Mouse (Mus musculus) liver, embryonic 13.5 days (tissue): ENCODE results near the gene Glb1l. TPM values are rescaled to one million over a fixed set of nuclear protein-coding genes. Genes with fewer than 3 reads are reported as not detected.

Experiments
- ATAC-seq: fragments of 200-750 bp; cut with Nextera tagmentation; 2 replicates; pipeline ENCODE4 v1.8.0; 2017; ENCODE audit warnings: low read depth, mild to moderate bottlenecking, moderate number of reproducible peaks, moderate library complexity
- DNase-seq: peaks from one replicate; pipeline ENCODE4 v3.0.0; 2022
- H3K27ac ChIP-seq: fragments of 300-500 bp; sonication (generic); 2 replicates; pipeline ENCODE4 v1.5.1; 2015; ENCODE audit warnings: moderate library complexity, mild to moderate bottlenecking, inconsistent platforms
- H3K27me3 ChIP-seq: fragments of 300-500 bp; sonication (generic); 2 replicates; pipeline ENCODE4 v1.6.1; 2015; ENCODE audit warnings: mild to moderate bottlenecking, inconsistent platforms
- H3K36me3 ChIP-seq: fragments of 300-500 bp; sonication (generic); 2 replicates; pipeline ENCODE4 v1.6.1; 2015; ENCODE audit warnings: mild to moderate bottlenecking, inconsistent platforms
- H3K4me1 ChIP-seq: fragments of 300-500 bp; sonication (generic); replicated peaks from 2 replicates; pipeline ENCODE4 v1.6.1; 2015; ENCODE audit warnings: inconsistent platforms
- H3K4me2 ChIP-seq: fragments of 300-500 bp; sonication (generic); 2 replicates; pipeline ENCODE4 v1.6.1; 2015; ENCODE audit warnings: inconsistent platforms, mild to moderate bottlenecking, moderate library complexity
- H3K4me3 ChIP-seq: fragments of 300-500 bp; sonication (generic); replicated peaks from 2 replicates; pipeline ENCODE4 v1.5.1; 2015; ENCODE audit warnings: mild to moderate bottlenecking, inconsistent platforms
- H3K9ac ChIP-seq: fragments of 300-500 bp; sonication (generic); 2 replicates; pipeline ENCODE4 v1.6.1; 2015; ENCODE audit warnings: mild to moderate bottlenecking, inconsistent platforms
- H3K9me3 ChIP-seq: fragments of 300-500 bp; sonication (generic); replicated peaks from 2 replicates; pipeline ENCODE4 v1.6.1; 2016; ENCODE audit warnings: inconsistent platforms
- WGBS: fragments of 180-500 bp; shearing (Covaris S2); methylation state at CpG from one replicate; pipeline ENCODE4 v1.1.7; 2015; ENCODE audit not compliant: insufficient replicate concordance; 5-methylcytosine and 5-hydroxymethylcytosine counted together
- polyA plus RNA-seq: library from polyadenylated mRNA; unstranded; fragments of >200 nt; fragmentation: Nextera tagmentation; extraction: Ambion mirVana; gene quantifications from 2 replicates; pipeline ENCODE4 v1.2.1, GENCODE M21; 2015

Glb1l gene
- polyA plus RNA-seq, 1 experiment from 2014 or later: 3.8 TPM

DNA sequence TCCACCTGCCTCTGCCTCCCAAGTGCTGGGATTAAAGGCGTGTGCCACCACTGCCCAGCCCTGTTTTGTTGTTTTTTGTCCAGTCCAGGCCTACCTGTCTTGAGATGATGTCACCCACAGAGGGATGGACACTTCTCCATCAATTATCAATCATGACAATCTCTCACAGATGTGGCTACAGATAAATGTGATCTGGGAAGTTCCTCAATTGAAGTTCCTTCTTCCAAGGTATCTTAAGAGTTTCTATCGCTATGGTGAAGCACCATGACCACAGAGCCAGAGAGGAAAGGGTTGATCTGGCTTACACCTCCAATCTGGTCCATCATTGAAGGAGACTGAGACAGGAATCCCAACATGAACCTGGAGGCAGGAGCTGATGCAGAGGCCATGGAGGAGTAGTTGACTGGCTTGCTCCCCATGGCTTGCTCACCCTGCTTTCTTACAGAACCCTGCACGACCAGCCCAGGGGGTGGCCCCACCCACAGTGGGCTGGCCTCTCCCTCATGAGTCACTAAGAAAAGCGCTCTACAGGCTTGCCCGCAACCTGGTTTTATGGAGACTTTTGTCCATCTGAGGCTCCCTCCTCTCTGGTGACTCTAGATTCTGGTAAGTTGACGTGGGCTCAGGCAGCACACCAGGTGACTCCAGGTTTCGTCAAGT lies 19.9 kb upstream of the Glb1l start:
- Histone ChIP-seq H3K36me3 (no peaks in the 10 kb centered on the region), H3K27me3 (no peaks in the 10 kb centered on the region), H3K4me3 (no peak overlapping the region), H3K4me1 (peaks cover 75% of the 10 kb centered on the region), H3K9me3 (no peaks in the 10 kb centered on the region), H3K4me2 (peak overlapping the region; percentile 23; the same call in 1 of the 2 replicates), H3K27ac (peak overlapping the region; percentile 66; the same call in 1 of the 2 replicates), H3K9ac (no peak overlapping the region; the same call in 1 of the 2 replicates)
- 55% methylated on average over 7 of the region's 7 CpGs for WGBS
- DNase-seq: peak; percentile 38
- ATAC-seq: 0 out of 2 replicates have a peak, but pooled peaks have one; percentile 33

DNA sequence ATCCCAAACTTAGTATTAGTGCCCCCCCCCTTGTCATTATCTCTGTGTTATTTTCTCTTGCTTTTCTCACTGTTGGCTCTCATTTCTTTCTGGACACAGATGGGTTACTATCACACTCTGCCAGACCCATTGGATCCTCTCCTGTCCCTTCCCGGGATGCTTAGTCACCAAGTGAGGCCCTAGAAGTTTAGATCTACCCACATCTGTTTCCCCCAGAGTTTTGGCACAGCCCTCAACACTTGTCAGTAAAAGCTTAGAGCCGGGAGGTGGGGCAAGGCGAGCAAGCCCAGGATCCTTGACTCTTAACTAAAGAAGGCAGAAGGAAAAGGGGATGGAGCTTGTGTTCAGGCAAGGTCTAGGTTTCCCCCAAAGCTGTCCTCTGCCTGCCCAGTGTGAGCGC lies 18.5 kb upstream of the Glb1l start:
- peaks cover 75% of the 10 kb centered on the region for H3K4me1 ChIP-seq
- ATAC-seq (peak; percentile 90), DNase-seq (peak; percentile 61)
- peak overlapping the region; percentile 58 for H3K9ac ChIP-seq
- H3K4me3 ChIP-seq: 0 out of 2 replicates have a peak overlapping the region, but pooled peaks have one; percentile 5
- peak overlapping the region; percentile 46 for H3K4me2 ChIP-seq
- no peaks in the 10 kb centered on the region for H3K9me3 ChIP-seq
- H3K36me3 ChIP-seq: no peaks in the 10 kb centered on the region
- WGBS: 29% methylated on average over 4 of the region's 4 CpGs
- no peaks in the 10 kb centered on the region for H3K27me3 ChIP-seq
- H3K27ac ChIP-seq: peak overlapping the region; percentile 92

DNA sequence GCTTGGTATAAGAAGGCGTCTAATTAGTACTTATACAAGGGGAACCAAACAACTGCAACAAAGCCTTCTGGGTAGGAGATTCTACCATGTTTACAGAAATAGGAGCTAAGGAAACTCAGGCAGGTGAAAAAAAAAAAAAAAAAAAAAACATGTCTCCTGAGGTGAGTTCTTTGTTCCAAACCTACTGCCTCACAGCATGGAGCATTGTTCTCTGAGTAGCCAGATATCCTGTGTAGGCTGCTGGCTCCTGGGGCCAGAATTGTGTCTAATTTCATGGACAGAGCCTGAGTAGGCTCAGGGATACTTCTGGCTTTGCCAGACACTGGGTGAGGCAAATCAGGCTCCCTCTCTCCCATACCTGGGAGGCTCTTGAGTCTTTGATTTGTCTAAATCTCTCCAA lies 17.0 kb upstream of the Glb1l start:
- ATAC-seq (no peak), DNase-seq (no peak)
- Histone ChIP-seq H3K27me3 (no peaks in the 10 kb centered on the region), H3K9me3 (no peaks in the 10 kb centered on the region), H3K9ac (no peak overlapping the region), H3K36me3 (no peaks in the 10 kb centered on the region), H3K27ac (0 out of 2 replicates have a peak overlapping the region, but pooled peaks have one; percentile 92), H3K4me2 (no peak overlapping the region), H3K4me1 (peaks cover 76% of the 10 kb centered on the region), H3K4me3 (no peak overlapping the region)
- 68% methylated on average over 1 of the region's 1 CpGs for WGBS

DNA sequence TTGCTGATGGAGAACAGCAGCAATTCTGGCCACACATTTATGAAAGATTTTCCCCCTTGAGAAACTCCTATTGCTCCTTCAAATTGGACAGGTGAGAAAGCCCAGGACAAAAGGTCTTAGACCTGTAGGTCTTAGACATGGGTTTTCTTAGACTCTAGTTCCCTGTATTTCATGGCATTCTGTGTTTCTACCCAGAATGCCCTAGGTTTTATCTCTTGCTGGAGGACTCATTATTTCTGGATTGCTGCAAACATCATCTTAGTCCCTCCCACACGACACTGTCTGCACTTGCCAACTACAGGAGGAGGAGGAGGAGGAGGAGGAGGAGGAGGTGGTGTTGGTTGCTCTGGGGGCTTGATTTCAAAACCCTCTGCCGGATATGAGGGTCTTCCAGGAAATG lies 15.5 kb upstream of the Glb1l start:
- 34% methylated on average over 2 of the region's 2 CpGs for WGBS
- Histone ChIP-seq H3K4me2 (no peak overlapping the region), H3K9me3 (no peaks in the 10 kb centered on the region), H3K36me3 (no peaks in the 10 kb centered on the region), H3K27me3 (peaks cover 9% of the 10 kb centered on the region), H3K4me3 (no peak overlapping the region), H3K27ac (no peak overlapping the region), H3K9ac (no peak overlapping the region), H3K4me1 (peaks cover 64% of the 10 kb centered on the region)
- ATAC-seq (no peak), DNase-seq (no peak)

DNA sequence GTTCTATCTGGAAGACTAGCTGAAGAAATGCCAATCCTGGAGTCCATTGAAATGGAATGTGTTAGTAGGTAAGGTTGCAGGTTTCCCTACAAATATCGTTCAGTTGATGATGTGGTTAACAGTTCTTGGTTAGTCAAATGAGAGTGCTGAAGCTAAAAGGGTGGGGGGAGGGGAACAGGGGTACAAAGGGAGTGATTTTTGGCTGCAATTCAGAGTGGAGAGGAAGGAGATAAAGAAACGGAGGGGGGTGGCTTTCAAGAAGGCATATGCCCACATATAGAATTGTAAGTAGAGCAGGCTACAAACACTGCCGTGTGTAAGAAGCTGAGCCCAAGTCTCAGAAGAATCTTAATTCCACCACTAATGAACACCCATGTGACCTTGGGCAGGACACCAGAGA lies 14.9 kb upstream of the Glb1l start:
- DNase-seq: no peak
- no peak for ATAC-seq
- Histone ChIP-seq H3K4me3 (no peak overlapping the region), H3K27ac (no peak overlapping the region), H3K27me3 (peaks cover 16% of the 10 kb centered on the region), H3K4me1 (peaks cover 58% of the 10 kb centered on the region), H3K9me3 (no peaks in the 10 kb centered on the region), H3K9ac (no peak overlapping the region; the same call in 1 of the 2 replicates), H3K36me3 (no peaks in the 10 kb centered on the region), H3K4me2 (no peak overlapping the region)
- WGBS: 26% methylated on average over 3 of the region's 3 CpGs

DNA sequence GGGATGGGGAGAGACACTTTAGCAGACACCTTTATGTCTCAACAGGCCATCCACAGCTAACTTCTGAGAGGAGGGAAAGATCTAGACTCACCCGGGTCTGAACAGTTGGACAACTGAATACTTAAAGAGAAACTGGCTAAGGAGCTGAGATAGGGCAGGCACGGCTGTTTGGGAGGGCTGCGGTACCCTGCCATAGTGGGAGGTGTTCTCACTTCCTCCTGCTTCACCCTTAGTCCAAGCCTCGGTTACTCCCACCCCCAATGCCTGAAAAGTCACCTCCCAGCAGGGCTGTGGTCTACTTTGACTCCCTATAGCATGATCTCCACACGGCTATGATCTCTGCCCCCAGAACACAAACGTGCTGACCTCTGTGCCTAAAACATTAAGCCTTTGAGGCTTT lies 12.9 kb upstream of the Glb1l start:
- H3K27ac ChIP-seq: no peak overlapping the region
- H3K4me1 ChIP-seq: peaks cover 49% of the 10 kb centered on the region
- no peaks in the 10 kb centered on the region for H3K36me3 ChIP-seq
- peaks cover 27% of the 10 kb centered on the region for H3K27me3 ChIP-seq
- DNase-seq (no peak), ATAC-seq (no peak)
- H3K9ac ChIP-seq: no peak overlapping the region
- no peaks in the 10 kb centered on the region for H3K9me3 ChIP-seq
- no peak overlapping the region for H3K4me3 ChIP-seq
- 24% methylated on average over 6 of the region's 6 CpGs for WGBS
- no peak overlapping the region for H3K4me2 ChIP-seq

DNA sequence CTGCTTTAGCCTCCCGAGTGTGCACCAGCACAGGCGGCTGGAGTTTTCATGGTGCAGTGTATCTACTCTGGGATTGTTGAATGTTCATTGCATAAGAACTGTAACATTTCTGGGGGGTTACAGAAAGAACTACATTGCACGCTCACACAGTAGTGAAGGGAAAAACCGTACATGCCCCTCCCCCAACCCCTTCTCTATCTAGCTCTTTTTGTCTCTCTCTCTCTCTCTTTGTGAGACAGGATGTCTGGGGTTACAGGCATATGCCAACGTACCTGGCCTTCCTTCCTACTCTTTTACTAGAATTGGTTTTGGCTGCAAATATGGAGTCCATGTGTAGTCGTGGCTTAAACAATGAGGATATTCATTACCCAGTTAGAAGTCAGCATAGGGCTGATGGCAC lies 12.3 kb upstream of the Glb1l start:
- Histone ChIP-seq H3K4me1 (peaks cover 47% of the 10 kb centered on the region), H3K36me3 (no peaks in the 10 kb centered on the region), H3K27me3 (peaks cover 27% of the 10 kb centered on the region), H3K27ac (no peak overlapping the region), H3K9ac (no peak overlapping the region), H3K4me2 (no peak overlapping the region), H3K4me3 (no peak overlapping the region), H3K9me3 (no peaks in the 10 kb centered on the region)
- WGBS: 54% methylated on average over 6 of the region's 6 CpGs
- ATAC-seq: no peak
- no peak for DNase-seq

DNA sequence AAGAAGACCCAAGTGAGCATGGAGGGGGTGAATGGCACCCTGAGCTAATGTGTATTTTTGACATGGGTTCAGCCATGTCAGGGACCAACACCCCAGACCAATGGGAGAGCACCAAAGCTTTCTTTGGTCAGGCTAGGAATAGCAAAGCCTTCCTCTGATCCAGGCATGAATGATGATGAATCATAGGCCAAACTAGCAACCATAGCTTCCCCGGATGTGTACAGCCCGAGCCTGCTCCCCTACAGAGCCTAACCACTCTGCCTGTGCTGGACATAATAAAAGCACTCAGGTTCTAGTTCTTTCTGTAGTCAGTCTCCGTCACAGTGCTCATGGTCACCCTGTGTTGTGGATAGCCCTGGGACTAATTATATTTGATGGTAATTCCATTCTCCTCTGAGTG lies 10.9 kb upstream of the Glb1l start:
- WGBS: 70% methylated on average over 3 of the region's 3 CpGs

DNA sequence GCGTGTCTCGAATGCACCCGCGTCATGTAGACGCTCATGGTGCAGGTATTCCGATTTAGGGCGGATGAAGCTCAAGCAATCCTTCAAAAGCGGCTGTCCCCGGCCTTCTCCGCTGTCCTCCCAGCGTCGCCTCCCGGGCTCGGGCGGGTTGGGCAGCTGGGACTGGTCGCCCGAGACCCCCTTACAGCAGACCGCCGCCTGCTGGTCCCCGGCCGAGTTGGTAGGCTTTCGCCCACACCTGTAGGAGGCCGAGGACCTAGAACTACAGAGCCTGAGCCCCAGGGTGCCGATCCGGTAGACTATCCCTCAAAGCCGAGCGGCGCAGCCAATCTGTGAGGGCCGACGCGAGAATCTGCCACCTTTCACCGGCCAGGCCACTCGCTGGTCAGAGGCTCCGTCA lies 8.9 kb upstream of the Glb1l start, which contains the start of gene Tuba4a:
TSS of gene Tuba4a (minus strand) at position 335 of the 400 bp plus-strand sequence.
- WGBS: 3% methylated on average over 34 of the region's 34 CpGs

More for the DNA sequence above, 10.9 kb upstream of the Glb1l start:
- H3K27me3 ChIP-seq: peaks cover 27% of the 10 kb centered on the region
- no peak for ATAC-seq
- no peak overlapping the region for H3K4me3 ChIP-seq
- DNase-seq: no peak
- H3K27ac ChIP-seq: no peak overlapping the region
- no peak overlapping the region for H3K4me2 ChIP-seq
- peaks cover 50% of the 10 kb centered on the region for H3K4me1 ChIP-seq
- H3K9ac ChIP-seq: no peak overlapping the region
- H3K36me3 ChIP-seq: peaks cover 8% of the 10 kb centered on the region
- H3K9me3 ChIP-seq: no peaks in the 10 kb centered on the region

DNA sequence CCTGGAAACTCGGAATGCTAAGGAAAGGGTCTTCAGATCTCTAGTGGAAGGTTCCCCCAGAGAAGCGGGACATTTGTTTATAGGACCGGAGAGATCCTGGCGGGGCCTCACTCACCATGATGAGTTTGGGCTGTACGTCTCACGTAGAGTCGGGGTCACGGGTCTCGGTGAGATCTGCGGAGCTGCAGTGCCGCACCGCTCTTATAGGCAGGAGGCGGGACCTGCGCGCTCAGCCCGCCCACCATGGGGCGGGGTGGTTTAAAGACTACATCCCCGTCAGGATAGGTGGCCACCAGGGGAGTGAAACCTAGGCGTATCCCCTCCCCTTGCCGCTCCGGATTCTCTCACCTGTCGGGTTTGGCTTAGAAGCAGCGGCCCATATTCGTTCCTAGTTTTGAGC lies 8.5 kb upstream of the Glb1l start:
- peaks cover 32% of the 10 kb centered on the region for H3K36me3 ChIP-seq
- H3K4me3 ChIP-seq: peak overlapping the region; percentile 91
- H3K4me1 ChIP-seq: peaks cover 52% of the 10 kb centered on the region
- WGBS: under 1% methylated on average over 24 of the region's 24 CpGs
- peaks cover 27% of the 10 kb centered on the region for H3K27me3 ChIP-seq
- peak overlapping the region; percentile 99 for H3K4me2 ChIP-seq
- H3K27ac ChIP-seq: peak overlapping the region; percentile 96
- no peaks in the 10 kb centered on the region for H3K9me3 ChIP-seq
- H3K9ac ChIP-seq: peak overlapping the region; percentile 96
- peak; percentile 95 for DNase-seq
- ATAC-seq: peak; percentile 85

More for the DNA sequence above, 8.9 kb upstream of the Glb1l start, which contains the start of gene Tuba4a:
- Histone ChIP-seq H3K27ac (peak within 1 kb of the TSS; percentile 96), H3K9me3 (no peaks in the 10 kb centered on the region), H3K4me3 (peak within 1 kb of the TSS; percentile 91), H3K9ac (peak within 1 kb of the TSS; percentile 96), H3K4me1 (peaks cover 51% of the 10 kb centered on the region), H3K36me3 (peaks cover 28% of the 10 kb centered on the region), H3K4me2 (peak within 1 kb of the TSS; percentile 99), H3K27me3 (peaks cover 27% of the 10 kb centered on the region)
- DNase-seq (no peak), ATAC-seq (peak; percentile 17)

DNA sequence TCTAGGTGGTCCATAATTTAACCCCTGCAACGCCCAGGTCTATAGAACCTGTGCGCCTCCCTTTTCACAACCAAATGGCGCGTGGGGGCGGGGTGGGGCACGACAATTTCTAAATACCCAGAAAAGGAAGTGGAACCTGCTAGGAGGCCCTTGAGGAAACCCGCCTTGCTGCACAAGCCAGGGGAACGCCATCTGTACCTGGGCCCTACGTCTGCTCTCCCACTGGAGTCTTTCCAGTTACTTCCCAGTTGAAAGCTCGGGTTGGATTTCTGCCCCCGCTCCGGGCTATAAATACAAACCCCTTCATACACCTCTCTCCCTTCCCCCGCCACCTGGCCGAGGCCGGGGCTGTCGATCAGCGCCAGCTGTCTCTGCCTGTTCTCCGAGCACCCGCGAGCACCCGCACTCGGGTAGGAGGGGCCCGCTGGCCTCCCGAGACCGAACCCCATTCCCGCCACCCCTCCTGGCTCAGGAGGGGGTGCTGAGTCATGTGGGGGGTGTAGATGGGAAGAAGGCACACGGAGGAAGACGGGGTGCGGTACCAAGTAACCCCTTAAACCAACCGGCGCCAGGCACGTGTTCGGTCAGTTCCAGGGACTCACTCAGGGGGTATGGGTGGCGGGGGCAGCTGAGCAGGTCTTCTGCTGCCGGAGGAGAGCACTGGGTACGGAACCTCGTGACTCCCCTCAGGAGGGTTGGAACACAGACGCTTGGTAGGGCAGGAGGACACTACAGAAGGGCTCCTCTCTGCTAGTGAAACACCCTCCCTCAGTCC lies 7.8 kb upstream of the Glb1l start:
- peak overlapping the region; percentile 96 for H3K9ac ChIP-seq
- H3K9me3 ChIP-seq: no peaks in the 10 kb centered on the region
- H3K36me3 ChIP-seq: peaks cover 39% of the 10 kb centered on the region
- H3K27me3 ChIP-seq: peaks cover 27% of the 10 kb centered on the region
- H3K4me1 ChIP-seq: peaks cover 55% of the 10 kb centered on the region
- WGBS: under 1% methylated on average over 38 of the region's 38 CpGs
- ATAC-seq: peak; percentile 56
- H3K4me3 ChIP-seq: peak overlapping the region; percentile 91
- peak overlapping the region; percentile 99 for H3K4me2 ChIP-seq
- peak overlapping the region; percentile 96 for H3K27ac ChIP-seq
- peak; percentile 71 for DNase-seq
